Mouse (Mus musculus): ENCODE results near the gene Cog5. TPM values are rescaled to one million over a fixed set of nuclear protein-coding genes. Genes with fewer than 3 reads are reported as not detected.

The Cog5 gene
- polyA plus RNA-seq, 1 experiment = 7.3 TPM

- Histone ChIP-seq H3K27me3 (ENCODE audit: control insufficient read depth, insufficient read depth, low read length) (no peaks in the 10 kb centered on the region), H3K36me3 (ENCODE audit: control insufficient read depth, insufficient read depth, low read length) (no peaks in the 10 kb centered on the region), H3K27ac (ENCODE audit: insufficient read depth, low read depth, low read length) (no peak overlapping the region), H3K4me3 (ENCODE audit: low read depth, low read length) (peak overlapping the region; percentile 84), H3K4me1 (ENCODE audit: control insufficient read depth, insufficient read depth, insufficient read length, low read length) (peaks cover 3% of the 10 kb centered on the region; the same call in 1 of the 2 replicates)
- no peak for TF ChIP-seq CTCF (IDR thresholded peaks at IDR 0.05; ENCODE audit: extremely low read depth, insufficient read length, insufficient replicate concordance, low read depth, low read length)
- no peak for TF ChIP-seq POLR2A (IDR thresholded peaks at IDR 0.05; ENCODE audit: low read depth, low read length)
- 3% methylated on average over 13 of the region's 13 CpGs for WGBS
Measured at GRCm38 (mm10) chr12:31633970-31634342, 20.7 kb upstream of the Cog5 start.

GRCm38 (mm10) chr12:31634343-31635239 lies 20.1 kb upstream of the Cog5 start, which contains the start of gene Bcap29:
Bcap29 (minus strand) TSS chr12:31634658.
- TF ChIP-seq CTCF (IDR thresholded peaks at IDR 0.05; ENCODE audit: extremely low read depth, insufficient read length, insufficient replicate concordance, low read depth, low read length) = 0 out of 2 replicates have a peak, but pooled peaks have one; percentile 3
- TF ChIP-seq POLR2A (IDR thresholded peaks at IDR 0.05; ENCODE audit: low read depth, low read length) = no peak; the same call in none of the 2 replicates
- 2% methylated on average over 73 of the region's 73 CpGs for WGBS
- no peaks in the 10 kb centered on the region for H3K27me3 ChIP-seq (ENCODE audit: control insufficient read depth, insufficient read depth, low read length)
- H3K4me1 ChIP-seq (ENCODE audit: control insufficient read depth, insufficient read depth, insufficient read length, low read length) = peaks cover 3% of the 10 kb centered on the region; the same call in 1 of the 2 replicates
- no peaks in the 10 kb centered on the region for H3K36me3 ChIP-seq (ENCODE audit: control insufficient read depth, insufficient read depth, low read length)
- H3K4me3 ChIP-seq (ENCODE audit: low read depth, low read length) = peak within 1 kb of the TSS; percentile 84
- H3K27ac ChIP-seq (ENCODE audit: insufficient read depth, low read depth, low read length) = no peak within 1 kb of the TSS; the same call in 1 of the 2 replicates

DNA sequence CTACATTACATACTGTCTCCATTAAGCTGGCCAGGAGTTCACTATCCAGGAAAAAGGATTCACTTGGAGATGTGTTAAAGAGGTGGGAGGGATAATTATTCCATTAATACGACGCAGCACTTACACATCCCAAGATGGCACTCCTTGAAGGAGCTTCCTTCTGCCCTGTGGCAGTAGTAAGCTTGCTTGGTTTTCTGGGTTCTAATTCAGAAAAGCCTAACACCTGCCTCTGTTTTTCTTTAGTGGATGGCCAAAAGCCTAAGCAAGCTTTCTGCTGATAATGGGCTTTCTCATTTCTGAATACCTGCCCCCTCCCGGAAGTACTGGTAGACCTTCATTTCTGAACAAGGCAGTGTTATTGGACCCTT lies 19.4 kb upstream of the Cog5 start:
- TF ChIP-seq CTCF (IDR thresholded peaks at IDR 0.05; ENCODE audit: extremely low read depth, insufficient read length, insufficient replicate concordance, low read depth, low read length) (no peak), POLR2A (IDR thresholded peaks at IDR 0.05; ENCODE audit: low read depth, low read length) (no peak)
- Histone ChIP-seq H3K4me3 (ENCODE audit: low read depth, low read length) (no peak overlapping the region), H3K27me3 (ENCODE audit: control insufficient read depth, insufficient read depth, low read length) (no peaks in the 10 kb centered on the region), H3K27ac (ENCODE audit: insufficient read depth, low read depth, low read length) (no peak overlapping the region), H3K36me3 (ENCODE audit: control insufficient read depth, insufficient read depth, low read length) (no peaks in the 10 kb centered on the region), H3K4me1 (ENCODE audit: control insufficient read depth, insufficient read depth, insufficient read length, low read length) (peaks cover 3% of the 10 kb centered on the region; the same call in 1 of the 2 replicates)
- WGBS = 84% methylated on average over 3 of the region's 3 CpGs

DNA sequence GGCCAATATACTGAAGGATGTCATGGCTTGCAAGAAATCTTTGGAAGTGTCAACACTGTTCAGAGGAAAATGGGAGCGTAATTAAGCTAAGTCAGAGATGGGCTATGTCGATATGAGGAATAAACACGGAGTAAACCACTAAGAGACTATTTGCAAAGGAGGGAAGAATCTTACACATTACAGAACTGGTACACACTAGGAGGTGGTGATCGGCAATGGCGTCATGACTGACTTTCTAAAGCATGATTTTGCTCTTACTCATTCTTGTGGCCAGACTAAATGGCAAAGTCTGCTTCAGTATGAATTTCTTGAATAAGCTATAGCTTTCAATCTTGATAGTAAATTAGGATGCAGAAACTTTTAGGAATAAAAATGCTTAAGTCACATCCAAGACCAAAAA lies 1.1 kb upstream of the Cog5 start:
- H3K36me3 ChIP-seq (ENCODE audit: control insufficient read depth, insufficient read depth, low read length) = peaks cover 4% of the 10 kb centered on the region
- H3K27ac ChIP-seq (ENCODE audit: insufficient read depth, low read depth, low read length) = no peak overlapping the region
- TF ChIP-seq CTCF (IDR thresholded peaks at IDR 0.05; ENCODE audit: extremely low read depth, insufficient read length, insufficient replicate concordance, low read depth, low read length) = no peak
- TF ChIP-seq POLR2A (IDR thresholded peaks at IDR 0.05; ENCODE audit: low read depth, low read length) = no peak
- peaks cover 5% of the 10 kb centered on the region; the same call in 1 of the 2 replicates for H3K4me1 ChIP-seq (ENCODE audit: control insufficient read depth, insufficient read depth, insufficient read length, low read length)
- 53% methylated on average over 5 of the region's 5 CpGs for WGBS
- no peaks in the 10 kb centered on the region for H3K27me3 ChIP-seq (ENCODE audit: control insufficient read depth, insufficient read depth, low read length)
- no peak overlapping the region for H3K4me3 ChIP-seq (ENCODE audit: low read depth, low read length)

DNA sequence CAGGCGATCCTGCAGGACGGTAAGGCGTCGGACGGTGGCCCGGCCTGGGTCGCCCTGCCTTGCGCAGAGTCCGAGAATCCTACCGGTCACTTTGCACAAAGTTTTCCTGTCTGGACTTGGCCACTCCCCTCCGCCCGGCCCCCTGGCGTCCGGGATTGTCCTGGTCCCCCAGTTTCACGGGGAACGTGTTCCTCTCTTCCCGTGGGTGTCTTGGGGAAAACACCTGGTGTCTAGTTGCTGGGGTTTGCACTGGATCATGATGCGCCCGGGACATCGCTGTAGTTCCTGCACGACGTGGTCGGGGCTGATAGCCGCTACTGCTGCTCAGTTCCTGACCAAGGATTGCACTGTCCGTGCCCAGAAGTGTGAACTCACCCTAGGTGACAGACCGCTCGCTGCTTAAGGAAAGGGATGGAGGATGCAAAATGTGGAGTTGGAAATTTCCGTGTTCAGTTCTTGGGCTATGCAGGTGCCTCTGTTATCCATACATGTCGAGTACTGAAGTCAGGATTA lies 352 bp downstream of the Cog5 start:
- Histone ChIP-seq H3K27me3 (ENCODE audit: control insufficient read depth, insufficient read depth, low read length) (no peaks in the 10 kb centered on the region), H3K4me1 (ENCODE audit: control insufficient read depth, insufficient read depth, insufficient read length, low read length) (peaks cover 5% of the 10 kb centered on the region; the same call in 1 of the 2 replicates), H3K4me3 (ENCODE audit: low read depth, low read length) (peak overlapping the region; percentile 100), H3K36me3 (ENCODE audit: control insufficient read depth, insufficient read depth, low read length) (peaks cover 4% of the 10 kb centered on the region), H3K27ac (ENCODE audit: insufficient read depth, low read depth, low read length) (peak overlapping the region; percentile 84)
- WGBS = under 1% methylated on average over 29 of the region's 29 CpGs
- TF ChIP-seq POLR2A (IDR thresholded peaks at IDR 0.05; ENCODE audit: low read depth, low read length) (no peak), CTCF (IDR thresholded peaks at IDR 0.05; ENCODE audit: extremely low read depth, insufficient read length, insufficient replicate concordance, low read depth, low read length) (peak; percentile 50; the same call in 1 of the 2 replicates)

DNA sequence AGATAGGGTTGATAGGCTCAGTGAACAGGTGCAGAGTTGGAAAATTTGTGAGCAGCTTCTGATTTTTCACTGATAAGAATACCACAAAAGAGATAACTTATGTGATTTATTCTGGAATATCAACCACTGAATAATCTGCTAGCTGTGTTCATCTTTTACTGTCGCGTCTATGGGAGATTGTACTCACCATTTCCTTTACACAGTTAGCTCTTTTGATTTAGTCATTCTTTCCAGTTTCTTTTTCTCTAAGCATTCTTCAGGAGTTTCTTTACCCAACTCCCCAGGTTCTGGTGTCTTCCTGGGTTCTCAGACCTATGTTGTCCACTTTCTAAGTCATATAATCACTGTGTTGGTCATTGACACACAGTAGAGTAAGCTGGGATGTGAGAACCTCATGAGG lies 2.2 kb downstream of the Cog5 start:
- 92% methylated on average over 2 of the region's 2 CpGs for WGBS
- TF ChIP-seq CTCF (IDR thresholded peaks at IDR 0.05; ENCODE audit: extremely low read depth, insufficient read length, insufficient replicate concordance, low read depth, low read length) = no peak
- TF ChIP-seq POLR2A (IDR thresholded peaks at IDR 0.05; ENCODE audit: low read depth, low read length) = no peak
- no peak overlapping the region for H3K4me3 ChIP-seq (ENCODE audit: low read depth, low read length)

DNA sequence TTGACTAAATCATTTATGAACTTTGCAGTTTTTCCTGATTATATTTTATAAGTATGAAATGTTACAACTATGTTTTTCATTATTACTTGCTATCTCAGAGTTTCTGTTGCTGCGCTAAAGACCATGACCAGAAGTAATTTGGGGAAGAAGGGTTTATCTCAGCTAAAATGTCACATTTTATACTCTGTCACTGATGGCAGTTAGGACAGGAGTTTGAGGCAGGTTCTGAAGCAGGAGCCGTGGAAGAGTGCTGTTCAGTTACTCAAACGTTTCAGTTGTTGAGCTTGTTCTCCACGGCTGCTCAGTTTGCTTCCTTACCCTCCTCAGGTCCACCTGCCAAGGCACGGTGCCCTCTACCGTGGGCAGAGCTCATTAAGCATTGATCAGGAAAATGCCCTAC lies 11.3 kb downstream of the Cog5 start:
- 63% methylated on average over 6 of the region's 6 CpGs for WGBS
- Histone ChIP-seq H3K4me1 (ENCODE audit: control insufficient read depth, insufficient read depth, insufficient read length, low read length) (no peaks in the 10 kb centered on the region; the same call in 1 of the 2 replicates), H3K36me3 (ENCODE audit: control insufficient read depth, insufficient read depth, low read length) (peaks cover 29% of the 10 kb centered on the region), H3K4me3 (ENCODE audit: low read depth, low read length) (no peak overlapping the region), H3K27me3 (ENCODE audit: control insufficient read depth, insufficient read depth, low read length) (no peaks in the 10 kb centered on the region), H3K27ac (ENCODE audit: insufficient read depth, low read depth, low read length) (no peak overlapping the region)
- TF ChIP-seq CTCF (IDR thresholded peaks at IDR 0.05; ENCODE audit: extremely low read depth, insufficient read length, insufficient replicate concordance, low read depth, low read length) = no peak
- TF ChIP-seq POLR2A (IDR thresholded peaks at IDR 0.05; ENCODE audit: low read depth, low read length) = no peak

More for the DNA sequence above, 2.2 kb downstream of the Cog5 start:
- Histone ChIP-seq H3K4me1 (ENCODE audit: control insufficient read depth, insufficient read depth, insufficient read length, low read length) (peaks cover 5% of the 10 kb centered on the region; the same call in 1 of the 2 replicates), H3K36me3 (ENCODE audit: control insufficient read depth, insufficient read depth, low read length) (peaks cover 9% of the 10 kb centered on the region), H3K27me3 (ENCODE audit: control insufficient read depth, insufficient read depth, low read length) (no peaks in the 10 kb centered on the region), H3K27ac (ENCODE audit: insufficient read depth, low read depth, low read length) (no peak overlapping the region)

Measured in small intestine, adult 2 months (tissue).